Mouse (Mus musculus) heart, postnatal 0 days (tissue): ENCODE measurements around the gene Fam114a1.

Experiments
- CTCF ChIP-seq: IDR thresholded peaks from 2 replicates; pipeline ENCODE4 v1.5.1; 2016; ENCODE audit warnings: antibody characterized with exemption, control low read depth, low read depth
- EP300 ChIP-seq: IDR thresholded peaks from 2 replicates; pipeline ENCODE4 v1.6.1; 2016; ENCODE audit warnings: antibody characterized with exemption, low read depth

DNA sequence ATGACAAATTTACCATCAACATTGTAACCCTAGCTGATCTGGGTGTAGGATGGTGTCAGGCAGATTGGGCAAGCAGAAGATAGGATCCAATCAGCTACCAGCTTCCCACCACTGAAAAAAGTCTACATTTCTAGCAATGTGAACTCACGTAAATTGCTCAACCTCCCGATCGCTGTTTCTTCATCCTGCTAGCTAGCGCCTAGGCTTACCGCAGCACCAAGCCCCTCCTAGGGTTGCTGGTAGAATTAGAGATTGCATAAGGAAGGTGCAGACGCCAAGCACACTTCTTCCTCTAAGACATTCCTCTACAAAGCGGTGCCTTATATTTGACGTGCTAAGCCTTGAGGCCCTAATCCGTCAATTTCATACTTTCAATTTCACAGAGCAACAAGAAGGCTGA lies 68.4 kb downstream of the Fam114a1 start:
- no peak for TF ChIP-seq CTCF
- no peak for TF ChIP-seq EP300
